Mouse (Mus musculus) heart, adult 18-20 months (tissue): ENCODE data around the gene Mapk8ip1. TPM values are rescaled to one million over a fixed set of nuclear protein-coding genes. Genes with fewer than 3 reads are reported as not detected.

Experiments
- microRNA-seq, 2 experiments: library from miRNA; unstranded; fragments of <30 nt; microRNA quantifications; one replicate each; pipeline ENCODE4 v1.2.0; 2022
- total RNA-seq, 2 experiments: library from RNA; stranded (reverse); gene quantifications; 2 replicates each; pipeline ENCODE4 v1.2.3; 2021

The Mapk8ip1 gene
- total RNA-seq, 2 experiments from 2014 or later: 3.2 to 3.7 TPM

Small RNA genes lying within 50 kb of the gene (microRNA-seq; reads per million reads assigned to microRNA genes)
- gene Mir7000: 0 reads per million in 2 experiments

Other genes with a start within 250 kb of the Mapk8ip1 start
- 10 to 100 TPM; 24.8 to 27.4 TPM for gene Pex16, start 26.6 kb downstream of the Mapk8ip1 start, total RNA-seq
- under 1 TPM in 1 of 2 experiments, not detected in 1; 0.41 TPM for gene Large2, start 26.4 kb downstream of the Mapk8ip1 start, total RNA-seq
- 1 to 10 TPM in 1 of 2 experiments, under 1 TPM in 1; 0.25 to 1.1 TPM for gene 1700029I15Rik, start 18.7 kb downstream of the Mapk8ip1 start, total RNA-seq
- 10 to 100 TPM; 15.4 to 16.7 TPM for gene Cry2, start 32.8 kb upstream of the Mapk8ip1 start, total RNA-seq
- gene Slc35c1, start 59.3 kb upstream of the Mapk8ip1 start, total RNA-seq: 1 to 10 TPM; 5.4 to 6.0 TPM
- gene Chst1, start 198.4 kb upstream of the Mapk8ip1 start, total RNA-seq: 1 to 10 TPM; 2.2 to 2.4 TPM